Mouse (Mus musculus) thymus, adult 18-20 months (tissue): ENCODE measurements around the gene Pnmal1.

Experiments used
- DNase-seq, 2 experiments: peaks; one replicate each; pipeline ENCODE4 v3.0.0; 2022; ENCODE audit warnings: mixed read lengths in 2 of 2

The Pnmal1 gene

GRCm38 (mm10) chr7:16999650-17000049 is 40.2 kb downstream of the Pnmal1 start:
- peak; percentile 61 to 67 for DNase-seq

GRCm38 (mm10) chr7:17002375-17003195 is 43.1 kb downstream of the Pnmal1 start:
- DNase-seq: peak; percentile 45 to 65

DNA sequence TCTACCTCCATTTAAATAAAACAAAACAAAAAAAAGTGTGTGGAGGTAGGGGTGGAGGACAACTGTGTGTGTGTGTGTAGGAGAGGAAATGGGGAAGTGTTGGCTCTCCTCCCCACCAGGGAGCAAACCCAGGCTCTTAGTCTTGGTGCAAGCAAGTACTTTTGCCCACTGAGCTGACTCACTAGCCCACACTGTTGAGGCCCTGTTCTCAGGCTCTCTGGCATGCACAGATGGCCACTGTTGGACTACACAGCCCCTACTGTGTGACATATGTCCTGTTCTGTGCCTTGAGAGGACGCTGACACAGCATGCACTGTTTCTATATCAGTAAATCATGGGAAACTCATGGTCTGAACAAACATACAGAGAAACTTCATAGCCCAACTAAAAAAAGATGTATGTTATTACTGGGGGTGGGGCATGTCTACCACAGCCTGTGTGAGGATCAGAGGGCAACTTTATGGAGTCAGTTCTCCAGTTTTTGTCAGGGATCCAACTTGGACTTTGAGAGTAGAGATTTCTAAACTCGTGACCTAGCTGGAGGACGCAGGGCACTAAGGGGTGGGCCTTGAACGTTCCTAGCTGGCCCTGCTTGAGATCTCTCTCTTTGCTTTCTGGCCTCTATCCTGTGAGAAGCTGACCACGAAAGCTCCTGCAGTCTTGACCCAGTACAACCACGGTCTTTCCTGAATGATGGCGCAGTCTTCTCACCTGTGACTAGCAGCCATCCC is 43.9 kb downstream of the Pnmal1 start:
- no peak for DNase-seq

- no peak for DNase-seq
These were observed 45.2 kb downstream of the Pnmal1 start for GRCm38 (mm10) chr7:17004716-17005115.

GRCm38 (mm10) chr7:17007300-17007699 is 47.8 kb downstream of the Pnmal1 start:
- no peak for DNase-seq

- DNase-seq: peak; percentile 53 to 62
These were observed 50.0 kb downstream of the Pnmal1 start for GRCm38 (mm10) chr7:17009326-17010009.

GRCm38 (mm10) chr7:17010010-17010347 is 50.5 kb downstream of the Pnmal1 start:
- DNase-seq: no peak

- no peak for DNase-seq
These were observed 52.6 kb downstream of the Pnmal1 start for GRCm38 (mm10) chr7:17011909-17012590.
